Mouse (Mus musculus) c-Kit-positive CD71-positive TER-119-negative erythroid progenitor cells, embryonic 14.5 days (primary cell): ENCODE data around the gene Ssbp1.

Experiments
- DNase-seq: peaks from one replicate; pipeline ENCODE4 v3.0.0-alpha.2; 2013; ENCODE audit warnings: low read depth

The Ssbp1 gene

DNA sequence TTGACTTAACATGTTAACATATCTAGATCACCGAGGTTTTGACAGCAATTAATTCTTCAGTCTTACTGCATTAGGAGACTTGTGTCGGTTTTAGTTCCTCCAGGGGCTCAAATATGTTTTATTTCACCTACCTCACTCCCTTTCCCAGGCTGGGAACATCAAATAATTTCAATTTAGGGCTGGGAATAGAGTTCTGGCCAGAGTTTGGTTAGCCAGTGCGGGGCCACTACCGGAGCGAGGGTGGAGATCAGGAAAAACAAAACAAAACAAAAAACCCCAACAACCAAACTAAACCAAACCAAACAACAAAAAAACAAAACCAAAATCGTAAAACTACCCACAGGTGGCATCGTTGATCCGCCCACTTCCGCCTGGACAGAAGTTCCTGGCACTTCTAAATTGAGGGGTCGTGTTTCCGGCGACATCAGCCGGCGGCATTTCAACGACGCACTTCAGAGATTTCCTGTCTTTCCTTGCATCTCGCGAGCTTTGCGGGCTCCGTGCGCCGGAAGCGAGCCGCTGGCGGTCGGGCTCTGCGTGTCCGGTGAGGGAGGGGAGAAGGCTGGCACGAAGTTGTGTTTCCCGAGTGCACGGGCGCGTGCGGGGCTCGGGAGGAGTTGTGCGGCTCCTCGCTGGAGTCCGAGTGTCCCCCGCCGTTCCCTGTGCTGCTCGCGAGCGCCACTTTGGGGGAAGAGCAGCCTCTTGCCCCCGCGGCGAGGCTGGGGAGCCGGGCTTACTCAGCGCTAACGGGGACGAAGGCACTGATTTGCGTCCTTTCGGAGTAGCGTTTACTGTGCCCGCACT, at the start of gene Ssbp1:
Ssbp1 (plus strand) TSS at position 437 of the 804 bp plus-strand sequence.
- peak; percentile 89 for DNase-seq

DNA sequence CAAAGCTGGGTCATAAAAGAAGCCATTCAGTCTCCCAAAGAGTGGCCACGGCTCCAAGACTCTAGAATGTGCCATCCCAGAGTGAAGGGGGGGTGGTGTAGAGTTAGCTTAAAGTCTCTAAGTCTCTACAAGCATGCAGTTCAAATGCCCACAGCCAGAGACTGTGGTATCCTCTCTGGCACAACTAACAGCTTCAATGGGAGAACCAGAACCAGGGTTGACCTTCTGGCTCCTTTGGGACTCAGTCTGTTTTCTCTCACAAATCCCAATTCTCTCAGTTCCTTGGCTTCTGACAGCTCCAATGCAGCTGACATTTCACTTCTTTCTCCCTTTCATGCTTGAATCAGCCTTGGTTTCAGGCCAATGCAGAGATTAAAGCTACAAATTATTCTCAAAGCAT, 48.1 kb upstream of the Ssbp1 start:
- no peak for DNase-seq

- DNase-seq, result peak; percentile 27
These were observed 47.4 kb upstream of the Ssbp1 start for GRCm38 (mm10) chr6:40423774-40424173.

GRCm38 (mm10) chr6:40427441-40427840, 43.7 kb upstream of the Ssbp1 start:
- DNase-seq, result no peak

- DNase-seq, result no peak
These were observed 42.5 kb upstream of the Ssbp1 start for GRCm38 (mm10) chr6:40428696-40429095.

GRCm38 (mm10) chr6:40429521-40429931, 41.6 kb upstream of the Ssbp1 start:
- DNase-seq, result no peak

- DNase-seq, result no peak
These were observed 40.9 kb upstream of the Ssbp1 start for GRCm38 (mm10) chr6:40430251-40430650.

- DNase-seq, result no peak
These were observed 40.3 kb upstream of the Ssbp1 start for GRCm38 (mm10) chr6:40430878-40431277.

- DNase-seq, result no peak
These were observed 39.8 kb upstream of the Ssbp1 start for GRCm38 (mm10) chr6:40431356-40431755.

DNA sequence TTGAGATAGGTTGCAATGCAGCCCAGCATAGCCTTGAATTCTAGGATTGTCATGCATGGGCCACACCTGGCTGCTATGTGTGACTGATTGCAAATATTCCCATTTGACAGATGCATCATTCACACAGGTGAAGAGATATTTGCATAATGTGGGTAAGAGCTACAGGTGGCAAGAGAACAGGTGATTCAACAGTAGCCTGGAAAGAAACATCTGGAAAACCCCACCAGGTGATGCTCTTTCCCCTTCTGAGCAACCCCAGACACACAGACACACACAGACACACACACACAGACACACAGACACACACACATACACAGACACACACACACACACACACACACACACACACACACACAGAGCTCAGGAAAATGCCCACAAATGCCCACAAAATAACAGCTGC, 39.3 kb upstream of the Ssbp1 start:
- DNase-seq, result no peak

- no peak for DNase-seq
These were observed 38.5 kb upstream of the Ssbp1 start for GRCm38 (mm10) chr6:40432346-40433275.

- no peak for DNase-seq
These were observed 36.5 kb upstream of the Ssbp1 start for GRCm38 (mm10) chr6:40434697-40435096.

DNA sequence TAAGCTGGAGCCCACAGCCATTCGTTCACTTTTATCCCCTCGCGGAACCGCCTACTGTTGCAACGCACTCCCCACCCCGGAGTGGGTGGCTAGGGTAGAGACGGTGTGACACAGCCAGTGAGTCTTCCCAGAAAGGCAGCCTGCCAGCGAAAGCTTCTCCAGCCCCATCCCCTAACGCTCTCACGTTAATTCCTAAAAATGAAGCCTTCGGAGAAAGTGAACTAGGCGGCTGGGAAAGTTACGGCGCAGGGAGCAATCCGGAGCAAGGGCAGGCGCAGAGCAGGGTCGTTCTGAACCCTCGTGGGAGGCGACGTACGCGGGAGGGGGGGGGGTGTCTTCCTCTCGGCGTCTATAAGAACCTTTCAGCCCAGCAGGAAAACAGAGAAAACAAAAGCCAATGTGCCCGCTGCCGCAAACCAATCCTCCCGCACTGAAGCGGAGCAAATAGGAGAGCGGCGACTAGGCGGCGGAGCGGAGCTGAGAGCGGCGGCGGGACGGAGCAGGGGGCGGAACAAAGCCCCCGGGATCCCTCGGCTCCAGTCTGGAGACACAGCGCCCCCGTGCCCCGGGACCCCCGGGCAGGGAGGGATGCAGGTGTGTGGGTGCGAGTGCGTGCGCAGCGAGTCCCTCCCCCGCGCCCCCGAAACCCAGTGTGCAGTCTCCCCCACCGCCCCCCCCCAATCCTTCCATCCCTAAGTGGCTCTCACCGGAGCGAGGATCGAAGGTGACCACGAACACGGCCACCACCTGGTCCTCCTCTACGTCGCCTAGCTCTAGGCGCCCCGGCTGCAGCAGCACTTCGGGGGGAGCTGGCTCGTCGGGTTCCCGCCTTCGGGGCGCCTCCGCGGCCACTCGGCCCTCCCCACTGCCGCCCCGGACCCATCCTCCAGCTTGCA, 35.8 kb upstream of the Ssbp1 start:
- DNase-seq, result peak; percentile 3

- peak; percentile 44 for DNase-seq
These were observed 35.1 kb upstream of the Ssbp1 start, which contains the start of gene E330009J07Rik for GRCm38 (mm10) chr6:40436047-40436483. TSS of gene E330009J07Rik (minus strand) at chr6:40436135.

DNA sequence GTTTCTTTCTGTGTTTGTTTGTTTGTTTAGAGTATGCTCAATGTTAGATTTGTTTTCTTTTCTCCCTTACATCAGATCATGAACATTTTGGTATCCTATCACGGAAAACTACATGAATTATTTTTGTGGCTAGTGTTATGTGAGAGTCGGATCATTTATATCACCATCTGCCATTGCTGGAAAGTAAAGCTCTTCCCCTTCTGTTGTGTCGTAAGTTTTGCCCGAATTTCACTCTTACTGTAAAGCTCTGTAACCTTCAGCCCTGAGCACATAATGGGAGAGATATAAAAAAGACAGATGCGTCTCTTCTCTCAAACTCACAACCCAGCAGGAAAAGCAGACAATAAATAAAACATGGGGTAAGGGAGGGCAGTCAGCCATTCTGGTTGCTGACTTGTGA, 32.2 kb upstream of the Ssbp1 start, which contains the start of gene Wee2:
Wee2 (plus strand) TSS at position 153 of the 400 bp plus-strand sequence.
- DNase-seq, result no peak

GRCm38 (mm10) chr6:40439731-40440130, 31.4 kb upstream of the Ssbp1 start:
- DNase-seq, result no peak

DNA sequence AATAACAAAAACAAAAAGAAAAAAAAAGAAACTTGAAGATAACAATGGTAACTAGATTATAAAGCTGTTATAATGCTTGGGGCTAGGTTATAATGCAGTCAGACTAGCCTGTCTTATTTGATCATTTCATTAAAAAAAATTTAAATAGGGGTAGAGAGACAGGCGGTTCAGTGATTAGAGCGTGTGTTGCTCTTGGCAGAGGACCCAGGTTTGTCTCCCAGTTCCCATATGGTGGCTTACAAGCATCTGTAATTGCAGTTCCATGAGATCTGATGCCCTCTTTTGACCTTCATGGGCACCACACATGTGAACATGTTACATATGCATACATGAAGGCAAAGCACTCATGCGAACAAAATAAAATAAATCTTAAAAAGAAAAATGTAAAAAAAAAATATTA, 29.9 kb upstream of the Ssbp1 start:
- DNase-seq, result no peak

DNA sequence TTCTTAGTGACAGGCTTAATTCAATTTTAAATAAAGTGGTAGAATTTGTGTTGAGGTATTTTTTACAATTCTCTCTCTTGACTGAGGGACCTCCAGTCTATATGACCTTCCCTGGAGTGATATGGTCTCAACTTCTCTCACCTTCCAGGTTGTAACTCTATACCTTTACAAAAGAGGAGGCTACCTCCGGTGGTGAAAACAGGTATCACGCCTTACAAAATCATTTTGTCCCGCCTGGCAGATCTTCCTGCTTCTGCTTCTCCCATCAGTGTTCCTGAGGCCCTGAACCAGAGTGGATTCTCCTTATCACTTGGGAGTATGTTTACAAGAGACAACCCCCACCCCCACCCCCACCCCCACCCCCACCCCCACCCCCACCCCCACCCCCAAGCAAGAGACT, 29.4 kb upstream of the Ssbp1 start:
- no peak for DNase-seq

- DNase-seq, result no peak
These were observed 27.7 kb upstream of the Ssbp1 start for GRCm38 (mm10) chr6:40443281-40443928.

DNA sequence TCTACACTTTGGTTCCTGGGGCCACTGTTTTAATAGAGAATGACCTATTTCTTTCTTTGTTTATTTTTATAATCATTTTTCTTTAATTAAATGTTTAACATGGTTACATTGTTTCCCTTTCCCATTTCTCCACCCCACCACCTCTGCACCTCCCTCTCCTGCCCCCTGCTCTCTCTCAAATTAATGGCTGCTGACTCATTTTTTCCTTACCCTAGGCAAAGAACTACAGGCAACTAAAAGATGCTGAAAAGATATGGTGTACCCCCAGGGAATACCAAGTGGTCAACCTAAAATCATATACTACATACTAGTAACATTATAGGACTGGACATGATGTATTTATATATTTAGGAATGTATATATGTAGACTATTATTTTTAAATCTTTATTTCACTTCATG, 22.5 kb upstream of the Ssbp1 start:
- DNase-seq, result no peak

GRCm38 (mm10) chr6:40454436-40455041, 16.6 kb upstream of the Ssbp1 start:
- DNase-seq, result no peak
